Mouse (Mus musculus): ENCODE measurements around the gene Card11.

Card11 gene

GRCm38 (mm10) chr5:140931523-140932229, 68.7 kb downstream of the Card11 start:
- CTCF ChIA-PET: interaction anchor here (1.1 kb wide), 1 partner anchor 13 kb away, joined by 3 read pairs; no protein-coding TSS in a partner anchor

GRCm38 (mm10) chr5:140918519-140918918, 81.9 kb downstream of the Card11 start:
- CTCF ChIA-PET: interaction anchor here (1.6 kb wide), 1 partner anchor 12 kb away, joined by 3 read pairs; no protein-coding TSS in a partner anchor

- CTCF ChIA-PET: interaction anchor here (0.6 to 1.6 kb wide), 3 partner anchors 13 to 89 kb away, joined by 3 to 6 read pairs (median 3); no protein-coding TSS in a partner anchor
Measured at GRCm38 (mm10) chr5:140917807-140918206, 82.6 kb downstream of the Card11 start.

GRCm38 (mm10) chr5:140910841-140911240, 89.5 kb downstream of the Card11 start:
- CTCF ChIA-PET: no interaction called here

- CTCF ChIA-PET: no interaction called here
Measured at GRCm38 (mm10) chr5:140900866-140901265, 99.5 kb downstream of the Card11 start.

- CTCF ChIA-PET: no interaction called here
Measured at GRCm38 (mm10) chr5:140891080-140891479, 109.3 kb downstream of the Card11 start.

- CTCF ChIA-PET: no interaction called here
Measured at GRCm38 (mm10) chr5:140890050-140890449, 110.3 kb downstream of the Card11 start.

GRCm38 (mm10) chr5:140889539-140889938, 110.8 kb downstream of the Card11 start:
- CTCF ChIA-PET: no interaction called here

GRCm38 (mm10) chr5:140887871-140888270, 112.5 kb downstream of the Card11 start:
- CTCF ChIA-PET: no interaction called here

GRCm38 (mm10) chr5:140884966-140885365, 115.4 kb downstream of the Card11 start:
- CTCF ChIA-PET: no interaction called here

GRCm38 (mm10) chr5:140882391-140882790, 118.0 kb downstream of the Card11 start:
- CTCF ChIA-PET: no interaction called here

GRCm38 (mm10) chr5:140880151-140880550, 120.2 kb downstream of the Card11 start:
- CTCF ChIA-PET: interaction anchor here (0.7 kb wide), 1 partner anchor 291 kb away, joined by 3 read pairs; no protein-coding TSS in a partner anchor

- CTCF ChIA-PET: interaction anchor here (0.5 kb wide), 1 partner anchor 113 kb away, joined by 13 read pairs; no protein-coding TSS in a partner anchor
Measured at GRCm38 (mm10) chr5:140878644-140879043, 121.7 kb downstream of the Card11 start.

- CTCF ChIA-PET: interaction anchor here (0.6 kb wide), 1 partner anchor 176 kb away, joined by 12 read pairs; no protein-coding TSS in a partner anchor
Measured at GRCm38 (mm10) chr5:140873736-140874307, 126.6 kb downstream of the Card11 start.

- CTCF ChIA-PET: interaction anchor here (0.5 kb wide), 1 partner anchor 1452 kb away, joined by 3 read pairs; no protein-coding TSS in a partner anchor
Measured at GRCm38 (mm10) chr5:140873039-140873551, 127.3 kb downstream of the Card11 start.

GRCm38 (mm10) chr5:140872532-140873038, 127.8 kb downstream of the Card11 start:
- CTCF ChIA-PET: interaction anchor here (0.5 to 0.7 kb wide), 2 partner anchors 16 to 1452 kb away, joined by 3 read pairs; no protein-coding TSS in a partner anchor

- CTCF ChIA-PET: interaction anchor here (0.6 kb wide), 3 partner anchors 276 to 1501 kb away, joined by 3 to 13 read pairs (median 3); no protein-coding TSS in a partner anchor
Measured at GRCm38 (mm10) chr5:140871241-140871640, 129.1 kb downstream of the Card11 start.

GRCm38 (mm10) chr5:140869034-140869433, 131.3 kb downstream of the Card11 start:
- CTCF ChIA-PET: interaction anchor here (0.5 kb wide), 1 partner anchor 422 kb away, joined by 9 read pairs; no protein-coding TSS in a partner anchor

- CTCF ChIA-PET: no interaction called here
Measured at GRCm38 (mm10) chr5:140859730-140860129, 140.7 kb downstream of the Card11 start.

GRCm38 (mm10) chr5:140858335-140858734, 142.0 kb downstream of the Card11 start:
- CTCF ChIA-PET: no interaction called here

GRCm38 (mm10) chr5:140857432-140858154, 142.8 kb downstream of the Card11 start:
- CTCF ChIA-PET: interaction anchor here (0.7 to 0.8 kb wide), 2 partner anchors 11 to 87 kb away, joined by 3 to 4 read pairs; no protein-coding TSS in a partner anchor

Data from spleen, embryonic (tissue).